Mouse (Mus musculus) retina, postnatal 1 day (tissue): ENCODE measurements at regions not wholly inside any gene's neighbourhood (a gene's known extent, or its start where the extent isn't known, plus 50 kb on each side); places are given as distances from the start of the nearest gene placed in this dataset.

ENCODE experiments used
- DNase-seq: peaks from one replicate; pipeline ENCODE4 v3.0.0-alpha.2; 2012

DNA sequence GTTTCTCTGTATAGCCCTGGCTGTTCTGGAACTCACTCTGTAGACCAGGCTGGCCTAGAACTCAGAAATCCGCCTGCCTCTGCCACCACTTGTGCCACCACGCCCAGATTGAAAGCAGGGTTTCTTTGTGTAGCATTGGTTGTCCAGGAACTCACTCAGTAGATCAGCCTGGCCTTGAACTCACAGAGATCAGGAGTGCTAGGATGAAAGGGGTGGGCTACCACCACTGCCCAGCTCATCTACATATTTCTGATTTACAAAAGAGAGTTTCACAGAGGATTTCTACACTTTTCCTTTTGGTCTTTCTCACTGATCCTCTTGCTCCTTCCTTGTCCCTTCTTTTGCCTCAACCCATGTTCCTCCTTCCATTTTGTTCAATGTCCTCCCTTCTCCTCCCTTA, 53.1 kb upstream of the Lbx1 start:
- no peak for DNase-seq

DNA sequence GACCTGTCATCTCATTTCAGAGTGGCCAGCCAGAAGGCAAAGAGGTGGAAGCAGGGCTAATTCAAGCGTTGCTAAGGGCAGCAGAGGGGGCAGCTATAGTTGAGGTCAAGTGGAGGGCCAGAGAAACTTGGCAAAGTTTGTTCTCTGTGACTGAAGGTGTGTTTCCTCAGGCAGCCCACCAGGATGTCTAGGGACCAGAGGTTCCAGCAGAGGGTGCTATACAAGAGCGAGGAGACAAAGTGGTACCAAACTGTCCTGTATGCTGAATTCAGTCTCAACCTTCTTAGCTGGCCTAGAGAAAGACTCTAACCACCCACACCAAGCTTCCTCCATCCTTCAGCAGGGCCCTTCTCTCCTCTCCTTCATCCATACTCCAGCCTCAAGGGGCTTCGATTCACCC, 62.2 kb upstream of the Lbx1 start:
- peak; percentile 56 for DNase-seq

- DNase-seq, result no peak
Observed at GRCm38 (mm10) chr19:45299341-45299740, 63.7 kb upstream of the Lbx1 start.

DNA sequence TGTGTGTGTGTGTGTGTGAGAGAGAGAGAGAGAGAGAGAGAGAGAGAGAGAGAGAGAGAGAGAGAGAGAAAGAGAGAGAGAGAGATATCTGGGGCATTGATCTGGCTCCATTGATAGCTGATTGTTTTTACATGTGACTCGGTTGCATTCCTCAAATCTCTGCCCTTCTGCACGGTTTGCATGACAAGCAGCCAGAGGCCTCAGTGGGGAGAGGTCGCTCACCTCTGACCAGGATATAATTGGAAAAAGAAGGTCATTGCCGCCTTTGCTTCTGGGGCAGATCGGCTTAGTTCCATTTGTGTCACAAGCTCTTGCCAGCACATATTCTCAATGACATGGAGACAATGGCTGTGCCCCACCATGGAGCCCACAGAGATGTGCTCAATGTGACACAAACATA, 63.8 kb upstream of the Btrc start:
- DNase-seq, result no peak

- DNase-seq, result peak; percentile 79
Observed at GRCm38 (mm10) chr19:45300691-45301431, 62.7 kb upstream of the Btrc start.

DNA sequence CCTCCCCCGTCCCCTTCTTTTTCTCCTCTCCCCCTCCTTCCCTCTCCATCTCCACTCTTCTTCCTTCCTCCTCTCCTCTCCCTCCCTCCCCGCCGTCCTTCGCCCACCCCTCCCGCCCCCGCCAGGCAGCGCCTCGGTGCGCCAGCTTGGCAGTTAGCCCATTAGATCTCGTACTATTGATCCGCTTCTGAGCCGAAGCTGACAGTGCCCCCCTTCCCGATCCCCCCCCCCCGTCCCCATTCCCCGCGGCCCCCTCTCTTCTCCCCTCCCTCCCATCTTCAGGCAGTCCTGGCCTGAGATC, 62.2 kb upstream of the Btrc start:
- no peak for DNase-seq

DNA sequence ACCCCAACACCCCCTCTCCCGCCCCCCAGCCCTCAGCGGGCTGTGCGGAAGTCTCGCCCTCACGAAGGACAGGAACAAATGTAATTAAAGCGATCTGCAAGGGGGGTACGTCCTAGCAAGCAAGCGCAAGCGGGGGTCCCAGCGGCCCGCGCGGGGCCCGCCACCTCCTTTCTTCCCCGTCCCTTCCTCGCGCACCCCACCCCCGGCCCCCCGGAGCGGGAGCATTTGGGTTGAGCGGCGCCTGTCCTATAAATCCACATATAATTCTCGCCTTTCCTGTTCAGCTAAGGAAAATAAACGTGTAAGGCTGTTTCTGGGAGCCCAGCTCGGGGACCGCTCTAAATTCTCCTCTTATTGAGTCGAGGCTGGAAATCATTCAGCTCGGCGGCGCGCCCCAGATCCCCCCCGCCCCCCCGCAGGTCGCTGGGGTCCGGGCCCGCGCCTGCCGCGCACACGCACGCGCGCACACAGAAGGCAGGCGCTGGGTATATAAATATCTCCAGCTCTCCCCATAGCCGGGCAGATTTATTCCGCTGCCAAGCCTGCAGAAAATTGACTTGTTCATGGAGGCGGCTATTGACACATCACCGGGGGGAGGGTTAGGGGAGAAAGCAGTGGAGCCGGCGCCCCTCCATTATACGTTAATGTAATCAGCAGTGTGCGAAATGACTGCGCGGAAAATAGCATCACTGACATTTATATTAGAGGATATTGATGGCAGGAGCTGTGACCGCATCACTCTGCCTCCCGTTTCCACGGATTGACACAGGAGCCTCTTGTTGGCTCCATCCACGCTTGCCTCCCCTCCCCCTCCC, 61.6 kb upstream of the Btrc start:
- peak; percentile 81 for DNase-seq

DNA sequence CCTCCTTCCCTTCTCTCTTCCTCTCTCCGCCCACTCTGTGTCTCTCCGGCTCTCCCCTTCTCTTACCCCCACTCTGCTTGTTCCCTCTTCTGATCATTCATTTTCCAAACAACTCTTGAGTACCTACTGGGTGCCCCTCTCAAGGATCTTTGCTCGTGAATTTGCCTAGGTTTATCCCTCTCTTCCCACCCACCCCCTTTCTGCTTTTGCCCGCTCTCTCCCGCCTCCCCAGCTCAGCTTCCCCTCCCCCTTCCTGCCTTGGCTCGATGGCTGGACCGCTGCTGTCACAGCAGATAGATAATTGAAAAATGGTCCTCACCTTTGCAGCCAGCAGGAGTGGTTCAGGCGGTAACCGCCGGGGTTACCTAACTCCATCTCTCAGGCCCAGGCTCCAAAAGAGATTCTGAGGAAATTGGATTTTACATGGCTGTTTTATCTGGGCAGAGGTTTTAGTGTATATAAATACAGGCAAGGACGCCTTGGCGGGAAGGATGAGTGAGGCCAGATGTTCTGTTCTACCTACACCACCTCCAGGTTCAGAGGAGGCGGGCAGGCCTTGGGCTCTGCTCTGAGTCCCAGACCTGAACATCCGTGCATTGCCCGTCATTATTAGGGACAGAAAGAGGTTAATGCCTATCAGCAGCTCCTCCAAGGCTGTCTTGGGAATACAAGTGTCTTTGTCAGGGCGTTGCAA, 60.8 kb upstream of the Btrc start:
- DNase-seq, result no peak

DNA sequence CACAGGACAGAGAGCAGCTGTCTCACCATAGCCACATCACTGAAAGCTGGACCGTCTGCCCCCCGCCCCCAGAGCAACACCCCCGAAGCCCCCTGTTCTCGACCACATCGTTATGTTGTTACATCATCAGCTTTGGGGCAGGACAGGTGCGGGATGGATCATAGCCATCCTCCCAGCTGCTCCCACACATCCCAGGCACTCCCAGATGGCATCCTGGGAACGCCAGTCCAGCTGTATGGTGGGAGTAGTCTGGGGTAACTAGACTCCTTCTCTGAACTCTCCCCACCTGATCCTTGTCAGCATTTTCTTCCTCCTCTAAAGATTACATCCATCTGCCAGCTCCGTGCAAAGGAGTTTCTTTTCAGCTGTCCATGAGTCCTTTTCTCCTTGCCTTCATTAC, 59.0 kb upstream of the Btrc start:
- DNase-seq, result no peak

DNA sequence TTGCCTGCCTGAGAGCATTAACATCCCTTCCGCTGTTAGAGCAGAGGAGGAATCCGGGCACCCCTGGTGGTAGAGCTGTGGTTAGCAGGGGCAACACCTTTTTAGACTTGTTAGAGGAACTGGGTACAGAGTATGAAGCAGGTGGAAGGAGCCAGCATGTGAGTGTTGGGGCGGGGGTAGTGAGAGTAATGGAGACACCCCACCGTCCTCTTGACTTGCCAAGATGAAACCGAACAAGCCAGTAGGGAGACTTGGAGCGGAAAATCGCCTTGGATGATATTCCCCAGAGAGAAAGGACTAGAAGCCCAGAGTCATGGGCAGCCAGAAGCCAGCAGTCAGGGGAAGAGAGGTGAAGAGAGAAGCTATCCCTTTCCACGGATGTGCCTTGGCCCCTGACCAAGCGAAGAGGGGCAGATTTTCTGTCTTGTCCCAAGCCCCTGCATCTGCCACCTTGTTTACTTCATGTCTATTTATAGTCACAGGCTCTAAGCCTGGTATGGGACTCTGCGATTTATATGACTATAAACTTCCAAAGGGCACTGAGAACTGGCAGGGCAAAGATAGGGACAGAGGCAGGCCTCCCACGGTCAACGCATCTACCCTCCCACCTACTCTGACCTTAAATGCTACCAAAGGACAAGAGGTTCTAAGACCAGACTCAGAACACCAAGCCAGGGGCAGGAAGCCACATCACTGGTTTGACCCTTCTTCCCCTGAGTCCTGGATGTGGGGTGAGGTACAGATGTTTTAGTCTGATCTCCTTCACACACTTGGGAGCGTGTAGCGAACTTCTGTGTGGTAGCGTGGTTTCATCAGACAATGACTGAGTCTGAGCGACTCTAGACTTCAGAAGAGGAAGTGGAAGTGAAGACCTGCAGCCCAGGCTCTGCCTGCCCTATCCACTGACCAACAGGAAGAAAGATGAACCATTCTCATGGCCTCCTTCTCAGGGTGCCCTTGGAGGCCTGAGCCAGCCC, 55.9 kb upstream of the Btrc start:
- peak; percentile 61 for DNase-seq

- no peak for DNase-seq
Observed at GRCm38 (mm10) chr19:45308676-45309275, 54.8 kb upstream of the Btrc start.

- no peak for DNase-seq
Observed at GRCm38 (mm10) chr19:45310291-45310881, 53.1 kb upstream of the Btrc start.

GRCm38 (mm10) chr19:45310944-45311603, 52.5 kb upstream of the Btrc start:
- DNase-seq, result peak; percentile 83

DNA sequence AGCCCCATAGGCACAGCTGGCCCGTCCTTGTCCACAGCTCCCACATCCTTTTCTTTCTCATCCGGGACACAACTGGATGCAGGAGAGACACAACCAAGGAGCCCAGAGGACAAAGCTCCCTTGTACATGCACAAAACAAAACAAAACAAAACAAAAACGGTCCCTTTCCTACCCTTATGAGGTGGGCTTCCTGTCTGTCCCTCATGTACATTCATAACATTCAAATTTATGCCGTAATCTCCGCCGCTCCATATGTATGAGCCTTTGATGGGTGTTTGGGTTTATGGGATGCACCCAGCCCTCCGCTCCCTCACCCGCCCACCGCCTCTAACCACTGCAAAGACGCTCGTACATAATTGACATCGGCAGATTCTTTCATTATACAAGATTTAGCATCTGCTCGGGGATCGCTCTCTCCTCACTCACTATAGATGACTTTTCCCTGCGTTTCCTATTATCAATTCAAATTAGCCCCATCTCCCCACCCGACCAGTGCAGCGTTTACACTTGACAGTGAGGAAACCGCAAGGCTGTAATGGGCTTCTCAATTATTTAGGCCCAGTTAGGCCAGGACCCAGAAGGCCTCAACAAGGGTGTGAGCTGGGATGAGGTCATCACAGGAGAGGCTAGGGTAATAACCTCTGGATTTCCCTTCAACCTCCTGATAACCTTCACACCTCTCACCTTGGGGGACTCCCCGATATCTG, 51.5 kb upstream of the Btrc start:
- peak; percentile 49 for DNase-seq

GRCm38 (mm10) chr19:45312713-45313365, 50.7 kb upstream of the Btrc start:
- peak; percentile 84 for DNase-seq
